Mouse (Mus musculus) cerebellum, adult 2 months (tissue): Measurements from ENCODE around the gene H2al1b. TPM values are rescaled to one million over a fixed set of nuclear protein-coding genes. Genes with fewer than 3 reads are reported as not detected.
"Not testable (repeated sequence)": the region's sequence is repeated elsewhere in the genome, so short reads cannot be mapped to it uniquely, and the experiment has no call there.

ENCODE experiments used
- DNase-seq, 2 experiments: peaks; one replicate each; pipeline ENCODE4 v3.0.0; 2021
- H3K27ac ChIP-seq: fragments of 200-500 bp; 2 replicates; pipeline ENCODE4 v1.5.1; 2012; ENCODE audit warnings: low read length, control low read depth, inconsistent platforms; ENCODE audit not compliant: insufficient read depth
- H3K27me3 ChIP-seq: fragments of 200-500 bp; 2 replicates; pipeline ENCODE4 v1.6.1; 2012; ENCODE audit warnings: inconsistent platforms, mild to moderate bottlenecking, low read length, moderate library complexity; ENCODE audit not compliant: control insufficient read depth, insufficient read depth
- H3K4me1 ChIP-seq: fragments of 200-500 bp; 2 replicates; pipeline ENCODE4 v1.6.1; 2011; ENCODE audit warnings: low read length; ENCODE audit not compliant: control insufficient read depth, insufficient read depth
- H3K4me3 ChIP-seq: fragments of 200-500 bp; replicated peaks from 2 replicates; pipeline ENCODE3; 2011; ENCODE audit warnings: mild to moderate bottlenecking, low read depth, low read length, control low read depth; ENCODE audit not compliant: insufficient read depth
- CTCF ChIP-seq: fragments of 200-500 bp; IDR thresholded peaks from 2 replicates; pipeline ENCODE4 v1.5.1; 2011; ENCODE audit warnings: low read depth, mild to moderate bottlenecking, control low read depth, low read length, moderate library complexity, borderline replicate concordance; ENCODE audit not compliant: insufficient read depth
- POLR2A ChIP-seq: fragments of 200-500 bp; IDR thresholded peaks from 2 replicates; pipeline ENCODE4 v1.6.1; 2011; ENCODE audit warnings: low read length, control low read depth, borderline replicate concordance; ENCODE audit not compliant: insufficient read depth
- WGBS: fragments of 180-500 bp; shearing (Covaris S2); methylation state at CpG from one replicate; pipeline ENCODE4 v1.1.7; 2018; 5-methylcytosine and 5-hydroxymethylcytosine counted together
- polyA plus RNA-seq: library from polyadenylated mRNA; depleted of rRNA; stranded (reverse); fragments of >200 nt; gene quantifications from 2 replicates; pipeline ENCODE4 v1.2.3, GENCODE M21; 2012; rRNA removed

H2al1b gene
- not detected in 2 replicates for polyA plus RNA-seq

- not testable (repeated sequence) for H3K4me1 ChIP-seq, H3K27ac ChIP-seq, H3K4me3 ChIP-seq, DNase-seq, H3K27me3 ChIP-seq
- WGBS, result 100% methylated on average over 1 of the region's 3 CpGs
Observed at GRCm38 (mm10) chrX:11302132-11302531, at the start of gene H2al1b. Gene H2al1b (plus strand): TSS chrX:11302432.

GRCm38 (mm10) chrX:11254062-11254461, 48.2 kb upstream of the H2al1b start:
- TF ChIP-seq CTCF, result no peak
- no peak for TF ChIP-seq POLR2A
- no peak for DNase-seq
- no peak overlapping the region for H3K4me3 ChIP-seq
- no peak overlapping the region for H3K27ac ChIP-seq
- H3K27me3 ChIP-seq, result no peaks in the 10 kb centered on the region
- WGBS, result 89% methylated on average over 5 of the region's 5 CpGs
- H3K4me1 ChIP-seq, result no peaks in the 10 kb centered on the region

- TF ChIP-seq POLR2A (no peak), CTCF (no peak)
- no peak overlapping the region for H3K4me3 ChIP-seq
- H3K27ac ChIP-seq, result no peak overlapping the region
- H3K4me1 ChIP-seq, result no peaks in the 10 kb centered on the region
- H3K27me3 ChIP-seq, result no peaks in the 10 kb centered on the region
- WGBS, result 91% methylated on average over 11 of the region's 11 CpGs
- DNase-seq, result no peak
Observed at GRCm38 (mm10) chrX:11254521-11255207, 47.6 kb upstream of the H2al1b start.

GRCm38 (mm10) chrX:11255564-11256360, 46.5 kb upstream of the H2al1b start:
- no peak overlapping the region for H3K27ac ChIP-seq
- no peak overlapping the region for H3K4me3 ChIP-seq
- TF ChIP-seq POLR2A (no peak), CTCF (no peak)
- no peaks in the 10 kb centered on the region for H3K4me1 ChIP-seq
- no peaks in the 10 kb centered on the region for H3K27me3 ChIP-seq
- DNase-seq, result no peak
- 91% methylated on average over 8 of the region's 8 CpGs for WGBS

GRCm38 (mm10) chrX:11264918-11265317, 37.3 kb upstream of the H2al1b start:
- no peaks in the 10 kb centered on the region for H3K4me1 ChIP-seq
- 87% methylated on average over 8 of the region's 8 CpGs for WGBS
- no peak overlapping the region for H3K27ac ChIP-seq
- DNase-seq, result no peak
- no peak overlapping the region for H3K4me3 ChIP-seq
- H3K27me3 ChIP-seq, result no peaks in the 10 kb centered on the region
- TF ChIP-seq CTCF (no peak), POLR2A (no peak)

- Histone ChIP-seq H3K27me3 (no peaks in the 10 kb centered on the region), H3K4me3 (no peak overlapping the region), H3K4me1 (no peaks in the 10 kb centered on the region), H3K27ac (no peak overlapping the region)
- DNase-seq, result no peak
- 48% methylated on average over 7 of the region's 7 CpGs for WGBS
- TF ChIP-seq CTCF, result no peak
- no peak for TF ChIP-seq POLR2A
Observed at GRCm38 (mm10) chrX:11267791-11268190, 34.4 kb upstream of the H2al1b start.

GRCm38 (mm10) chrX:11269074-11269473, 33.2 kb upstream of the H2al1b start:
- TF ChIP-seq CTCF, result no peak
- no peak for TF ChIP-seq POLR2A
- no peaks in the 10 kb centered on the region for H3K27me3 ChIP-seq
- no peaks in the 10 kb centered on the region for H3K4me1 ChIP-seq
- H3K27ac ChIP-seq, result no peak overlapping the region
- 16% methylated on average over 3 of the region's 3 CpGs for WGBS
- DNase-seq, result peak; percentile 20 to 31
- H3K4me3 ChIP-seq, result no peak overlapping the region

- 85% methylated on average over 3 of the region's 3 CpGs for WGBS
- no peaks in the 10 kb centered on the region for H3K27me3 ChIP-seq
- DNase-seq, result no peak
- no peak overlapping the region for H3K4me3 ChIP-seq
- no peak overlapping the region for H3K27ac ChIP-seq
- TF ChIP-seq CTCF (no peak), POLR2A (no peak)
- no peaks in the 10 kb centered on the region for H3K4me1 ChIP-seq
Observed at GRCm38 (mm10) chrX:11273190-11273589, 29.0 kb upstream of the H2al1b start.
